Mouse (Mus musculus): ENCODE measurements around the gene Mgat3. TPM values are rescaled to one million over a fixed set of nuclear protein-coding genes. Genes with fewer than 3 reads are reported as not detected.

The Mgat3 gene
- polyA plus RNA-seq, 1 experiment from 2014 or later = 8.8 TPM

GRCm38 (mm10) chr15:80155707-80156106 is 17.8 kb upstream of the Mgat3 start:
- Histone ChIP-seq H3K4me3 (ENCODE audit: low read depth, low read length) (no peak overlapping the region), H3K9me3 (ENCODE audit: control insufficient read depth, low read length) (no peaks in the 10 kb centered on the region), H3K27ac (ENCODE audit: low read depth, low read length) (no peak overlapping the region), H3K9ac (ENCODE audit: low read length) (no peak overlapping the region), H3K4me1 (replicated peaks; ENCODE audit: control insufficient read depth, insufficient read depth, low read length) (no peaks in the 10 kb centered on the region), H3K27me3 (ENCODE audit: control insufficient read depth, insufficient read depth, low read length) (no peaks in the 10 kb centered on the region), H3K4me2 (ENCODE audit: low read depth, low read length, severe bottlenecking) (no peak overlapping the region), H3K36me3 (ENCODE audit: control insufficient read depth, insufficient read depth, low read length) (peaks cover 10% of the 10 kb centered on the region)
- WGBS = 91% methylated on average over 8 of the region's 8 CpGs
- ATAC-seq (replicated peaks; ENCODE audit: low FRiP score) (no peak), DNase-seq (ENCODE audit: low spot score) (no peak)

DNA sequence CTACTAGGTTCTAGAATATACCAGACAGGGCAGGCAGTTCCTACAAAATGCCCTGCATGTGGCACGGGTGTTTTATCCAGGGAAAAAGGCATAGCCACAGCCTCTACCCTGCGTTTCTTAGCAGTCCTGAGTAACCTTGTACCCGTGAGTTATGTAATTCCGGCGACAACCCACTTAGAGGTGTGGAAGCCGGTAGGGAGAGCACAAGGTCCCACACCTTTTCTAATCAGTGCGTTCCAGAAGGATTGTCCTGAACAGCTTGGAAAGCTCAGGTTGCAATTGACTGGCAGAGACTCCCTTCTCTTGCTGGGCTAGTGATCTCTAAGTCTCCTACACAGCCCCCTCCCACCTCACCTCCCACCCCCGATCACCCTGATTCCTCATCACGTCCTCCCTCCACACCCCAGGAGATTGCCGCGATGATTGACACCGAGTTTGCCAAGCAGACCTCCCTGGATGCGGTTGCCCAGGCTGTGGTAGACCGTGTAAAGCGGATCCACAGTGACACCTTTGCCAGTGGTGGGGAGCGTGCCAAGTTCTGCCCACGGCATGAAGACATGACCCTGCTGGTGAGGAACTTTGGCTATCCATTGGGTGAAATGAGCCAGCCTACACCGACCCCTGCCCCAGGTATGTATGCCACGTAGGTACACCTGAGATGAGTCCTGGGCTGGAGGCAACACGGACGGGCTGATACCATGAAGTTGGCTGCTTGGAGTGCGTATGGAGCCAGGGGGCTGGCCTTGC is 16.2 kb upstream of the Mgat3 start:
- no peak for DNase-seq (ENCODE audit: low spot score)
- ATAC-seq (replicated peaks; ENCODE audit: low FRiP score) = no peak
- H3K4me1 ChIP-seq (replicated peaks; ENCODE audit: control insufficient read depth, insufficient read depth, low read length) = no peaks in the 10 kb centered on the region

GRCm38 (mm10) chr15:80158001-80158706 is 15.4 kb upstream of the Mgat3 start:
- Histone ChIP-seq H3K4me1 (replicated peaks; ENCODE audit: control insufficient read depth, insufficient read depth, low read length) (no peaks in the 10 kb centered on the region), H3K9ac (ENCODE audit: low read length) (no peak overlapping the region), H3K4me3 (ENCODE audit: low read depth, low read length) (no peak overlapping the region), H3K4me2 (ENCODE audit: low read depth, low read length, severe bottlenecking) (no peak overlapping the region), H3K36me3 (ENCODE audit: control insufficient read depth, insufficient read depth, low read length) (peaks cover 9% of the 10 kb centered on the region), H3K27ac (ENCODE audit: low read depth, low read length) (no peak overlapping the region), H3K27me3 (ENCODE audit: control insufficient read depth, insufficient read depth, low read length) (no peaks in the 10 kb centered on the region), H3K9me3 (ENCODE audit: control insufficient read depth, low read length) (no peaks in the 10 kb centered on the region)
- ATAC-seq (replicated peaks; ENCODE audit: low FRiP score) = no peak
- WGBS = 83% methylated on average over 5 of the region's 5 CpGs
- DNase-seq (ENCODE audit: low spot score) = no peak

More for the DNA sequence above, 16.2 kb upstream of the Mgat3 start:
- WGBS = 94% methylated on average over 22 of the region's 22 CpGs
- Histone ChIP-seq H3K9ac (ENCODE audit: low read length) (no peak overlapping the region), H3K9me3 (ENCODE audit: control insufficient read depth, low read length) (no peaks in the 10 kb centered on the region), H3K27ac (ENCODE audit: low read depth, low read length) (no peak overlapping the region), H3K4me2 (ENCODE audit: low read depth, low read length, severe bottlenecking) (no peak overlapping the region), H3K27me3 (ENCODE audit: control insufficient read depth, insufficient read depth, low read length) (no peaks in the 10 kb centered on the region), H3K4me3 (ENCODE audit: low read depth, low read length) (no peak overlapping the region), H3K36me3 (ENCODE audit: control insufficient read depth, insufficient read depth, low read length) (peaks cover 13% of the 10 kb centered on the region)

- ATAC-seq (replicated peaks; ENCODE audit: low FRiP score) (no peak), DNase-seq (ENCODE audit: low spot score) (no peak)
- Histone ChIP-seq H3K27me3 (ENCODE audit: control insufficient read depth, insufficient read depth, low read length) (no peaks in the 10 kb centered on the region), H3K4me2 (ENCODE audit: low read depth, low read length, severe bottlenecking) (no peak overlapping the region), H3K9me3 (ENCODE audit: control insufficient read depth, low read length) (no peaks in the 10 kb centered on the region), H3K36me3 (ENCODE audit: control insufficient read depth, insufficient read depth, low read length) (peaks cover 9% of the 10 kb centered on the region), H3K4me1 (replicated peaks; ENCODE audit: control insufficient read depth, insufficient read depth, low read length) (no peaks in the 10 kb centered on the region), H3K27ac (ENCODE audit: low read depth, low read length) (no peak overlapping the region), H3K9ac (ENCODE audit: low read length) (no peak overlapping the region), H3K4me3 (ENCODE audit: low read depth, low read length) (no peak overlapping the region)
- 59% methylated on average over 4 of the region's 4 CpGs for WGBS
These were observed 14.8 kb upstream of the Mgat3 start for GRCm38 (mm10) chr15:80158707-80159090.

DNA sequence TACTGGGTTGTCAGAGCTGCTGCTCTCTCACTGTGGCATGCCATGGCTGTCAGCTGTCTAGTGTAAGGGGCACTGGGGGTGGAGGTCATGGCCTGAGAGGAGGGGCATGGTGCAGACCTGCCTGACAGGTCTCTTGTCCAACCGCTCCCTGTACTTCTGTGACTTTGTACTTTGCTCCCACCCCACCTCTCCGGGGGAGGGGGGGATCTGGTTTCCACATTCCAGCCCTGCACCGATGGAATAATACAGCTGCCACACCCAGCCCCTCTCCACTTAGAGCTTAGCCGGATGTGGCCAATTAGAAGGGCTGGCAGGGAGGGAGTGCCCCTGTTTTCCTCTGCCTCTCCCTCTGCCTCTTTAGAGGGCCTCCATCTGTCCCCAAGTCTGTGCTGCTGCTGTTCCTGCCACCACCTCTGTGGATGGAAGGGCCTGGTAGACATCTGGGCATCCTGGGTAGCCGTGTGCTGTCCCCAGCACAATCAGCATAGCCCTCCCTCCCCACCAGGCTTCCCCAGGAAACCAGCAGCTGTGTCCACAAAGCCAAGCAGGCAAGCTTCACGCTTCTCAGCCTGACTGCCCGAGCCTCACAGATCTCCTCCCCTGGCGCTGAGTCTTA is 14.1 kb upstream of the Mgat3 start:
- Histone ChIP-seq H3K9ac (ENCODE audit: low read length) (no peak overlapping the region), H3K27me3 (ENCODE audit: control insufficient read depth, insufficient read depth, low read length) (no peaks in the 10 kb centered on the region), H3K27ac (ENCODE audit: low read depth, low read length) (no peak overlapping the region), H3K9me3 (ENCODE audit: control insufficient read depth, low read length) (no peaks in the 10 kb centered on the region), H3K36me3 (ENCODE audit: control insufficient read depth, insufficient read depth, low read length) (peaks cover 7% of the 10 kb centered on the region), H3K4me2 (ENCODE audit: low read depth, low read length, severe bottlenecking) (no peak overlapping the region), H3K4me3 (ENCODE audit: low read depth, low read length) (no peak overlapping the region), H3K4me1 (replicated peaks; ENCODE audit: control insufficient read depth, insufficient read depth, low read length) (no peaks in the 10 kb centered on the region)
- ATAC-seq (replicated peaks; ENCODE audit: low FRiP score) (no peak), DNase-seq (ENCODE audit: low spot score) (no peak)
- 54% methylated on average over 8 of the region's 8 CpGs for WGBS

DNA sequence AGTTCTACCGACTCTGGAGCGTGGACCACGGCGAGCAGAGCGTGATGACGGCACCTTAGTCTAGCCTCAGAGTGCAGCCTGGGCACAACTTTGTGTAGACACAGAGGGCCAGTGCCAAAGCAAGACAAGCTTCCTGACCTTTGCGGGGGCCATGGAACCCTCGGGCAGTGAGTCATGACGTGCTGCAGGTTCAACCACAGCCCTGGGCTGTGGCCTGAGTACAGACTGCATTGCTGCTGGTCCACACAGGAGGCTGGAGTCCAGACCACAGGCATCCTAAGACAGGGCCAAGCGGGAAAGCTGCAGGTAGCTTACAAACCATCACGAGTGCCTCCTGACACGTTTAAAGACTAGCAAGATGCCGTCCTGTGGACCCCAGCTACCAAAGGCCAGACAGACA is 13.3 kb upstream of the Mgat3 start:
- ATAC-seq (replicated peaks; ENCODE audit: low FRiP score) (no peak), DNase-seq (ENCODE audit: low spot score) (no peak)
- H3K4me2 ChIP-seq (ENCODE audit: low read depth, low read length, severe bottlenecking) = no peak overlapping the region
- no peak overlapping the region for H3K9ac ChIP-seq (ENCODE audit: low read length)
- H3K36me3 ChIP-seq (ENCODE audit: control insufficient read depth, insufficient read depth, low read length) = peaks cover 7% of the 10 kb centered on the region
- no peak overlapping the region for H3K4me3 ChIP-seq (ENCODE audit: low read depth, low read length)
- H3K27me3 ChIP-seq (ENCODE audit: control insufficient read depth, insufficient read depth, low read length) = no peaks in the 10 kb centered on the region
- H3K27ac ChIP-seq (ENCODE audit: low read depth, low read length) = no peak overlapping the region
- H3K9me3 ChIP-seq (ENCODE audit: control insufficient read depth, low read length) = no peaks in the 10 kb centered on the region
- WGBS = 91% methylated on average over 13 of the region's 13 CpGs
- no peaks in the 10 kb centered on the region for H3K4me1 ChIP-seq (replicated peaks; ENCODE audit: control insufficient read depth, insufficient read depth, low read length)

GRCm38 (mm10) chr15:80160726-80161125 is 12.8 kb upstream of the Mgat3 start:
- H3K27ac ChIP-seq (ENCODE audit: low read depth, low read length) = no peak overlapping the region
- 80% methylated on average over 4 of the region's 4 CpGs for WGBS

GRCm38 (mm10) chr15:80161199-80161598 is 12.3 kb upstream of the Mgat3 start:
- H3K9me3 ChIP-seq (ENCODE audit: control insufficient read depth, low read length) = no peaks in the 10 kb centered on the region
- 91% methylated on average over 3 of the region's 3 CpGs for WGBS
- no peak overlapping the region for H3K4me3 ChIP-seq (ENCODE audit: low read depth, low read length)
- H3K27ac ChIP-seq (ENCODE audit: low read depth, low read length) = no peak overlapping the region
- peaks cover 7% of the 10 kb centered on the region for H3K36me3 ChIP-seq (ENCODE audit: control insufficient read depth, insufficient read depth, low read length)
- ATAC-seq (replicated peaks; ENCODE audit: low FRiP score) (no peak), DNase-seq (ENCODE audit: low spot score) (no peak)
- no peak overlapping the region for H3K9ac ChIP-seq (ENCODE audit: low read length)
- H3K27me3 ChIP-seq (ENCODE audit: control insufficient read depth, insufficient read depth, low read length) = no peaks in the 10 kb centered on the region
- no peaks in the 10 kb centered on the region for H3K4me1 ChIP-seq (replicated peaks; ENCODE audit: control insufficient read depth, insufficient read depth, low read length)
- no peak overlapping the region for H3K4me2 ChIP-seq (ENCODE audit: low read depth, low read length, severe bottlenecking)

More at GRCm38 (mm10) chr15:80160726-80161125, 12.8 kb upstream of the Mgat3 start:
- Histone ChIP-seq H3K9me3 (ENCODE audit: control insufficient read depth, low read length) (no peaks in the 10 kb centered on the region), H3K4me3 (ENCODE audit: low read depth, low read length) (no peak overlapping the region), H3K4me1 (replicated peaks; ENCODE audit: control insufficient read depth, insufficient read depth, low read length) (no peaks in the 10 kb centered on the region), H3K4me2 (ENCODE audit: low read depth, low read length, severe bottlenecking) (no peak overlapping the region), H3K36me3 (ENCODE audit: control insufficient read depth, insufficient read depth, low read length) (peaks cover 7% of the 10 kb centered on the region), H3K27me3 (ENCODE audit: control insufficient read depth, insufficient read depth, low read length) (no peaks in the 10 kb centered on the region), H3K9ac (ENCODE audit: low read length) (no peak overlapping the region)
- ATAC-seq (replicated peaks; ENCODE audit: low FRiP score) (no peak), DNase-seq (ENCODE audit: low spot score) (no peak)

Measured in forebrain, embryonic 11.5 days (tissue).